Mouse (Mus musculus): Measurements from ENCODE around the gene Agap2.
A peak's percentile ranks its signal among the peaks of the same experiment; 100 is the strongest.

The Agap2 gene

DNA sequence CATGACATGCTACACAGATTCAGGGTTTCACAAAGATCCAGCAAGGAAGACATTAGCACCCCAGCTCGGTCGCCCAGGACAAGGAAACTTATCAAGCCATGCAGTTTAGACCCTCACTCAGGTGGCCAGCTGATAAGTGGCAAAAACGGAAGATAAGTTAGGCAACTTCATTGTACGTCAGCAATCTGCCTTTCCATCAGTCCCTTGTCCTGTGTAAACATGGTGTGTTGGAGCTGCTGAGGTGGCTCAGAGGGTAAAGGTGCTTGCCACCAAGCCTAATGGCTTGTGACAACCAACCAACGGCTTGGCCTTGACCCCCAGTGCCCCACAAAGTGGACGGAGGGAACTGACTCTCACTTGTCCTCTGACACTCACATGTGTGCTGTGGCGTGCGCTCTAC is 25.3 kb downstream of the Agap2 start:
- no peak for DNase-seq (ENCODE audit: low spot score in 2 of 2)

DNA sequence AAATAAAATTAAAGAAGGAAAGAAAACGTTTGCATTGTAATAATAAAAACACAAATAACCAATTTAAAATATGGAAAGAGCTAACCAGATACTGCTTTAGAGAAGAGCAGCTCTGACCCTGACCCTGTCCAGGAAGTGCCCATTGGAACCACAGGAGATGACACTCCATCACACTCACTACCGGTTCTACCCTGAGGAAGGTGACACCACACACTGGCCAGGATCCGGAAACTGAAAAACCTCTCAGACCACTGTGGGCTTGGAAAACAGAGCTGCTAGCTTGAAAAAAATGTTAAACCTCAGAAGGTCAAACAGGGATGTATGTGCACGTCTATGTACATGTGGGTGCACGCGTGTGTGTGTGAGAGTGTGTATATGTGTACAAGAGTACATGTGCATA is 26.1 kb downstream of the Agap2 start:
- DNase-seq (ENCODE audit: low spot score in 2 of 2) = no peak

DNA sequence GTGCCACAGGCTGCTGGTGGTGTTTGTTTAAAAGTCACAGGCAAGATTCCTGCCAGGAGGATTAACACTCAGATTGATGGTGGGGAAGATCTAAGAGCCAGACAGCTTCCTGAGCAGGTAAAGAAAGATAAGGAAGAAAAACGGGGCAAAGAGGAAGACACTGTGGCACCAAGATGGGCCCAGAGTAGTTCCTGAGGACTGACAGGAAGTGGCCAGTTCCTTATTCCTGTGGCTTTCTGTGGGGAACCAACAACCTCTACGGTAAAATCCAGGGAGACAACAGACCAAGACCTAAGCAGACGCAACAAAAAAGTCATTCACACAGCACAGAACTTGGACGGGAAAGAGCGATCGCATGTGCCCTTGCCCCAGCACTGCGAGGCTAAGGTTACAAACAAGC is 28.5 kb downstream of the Agap2 start:
- DNase-seq (ENCODE audit: low spot score in 2 of 2) = no peak

DNA sequence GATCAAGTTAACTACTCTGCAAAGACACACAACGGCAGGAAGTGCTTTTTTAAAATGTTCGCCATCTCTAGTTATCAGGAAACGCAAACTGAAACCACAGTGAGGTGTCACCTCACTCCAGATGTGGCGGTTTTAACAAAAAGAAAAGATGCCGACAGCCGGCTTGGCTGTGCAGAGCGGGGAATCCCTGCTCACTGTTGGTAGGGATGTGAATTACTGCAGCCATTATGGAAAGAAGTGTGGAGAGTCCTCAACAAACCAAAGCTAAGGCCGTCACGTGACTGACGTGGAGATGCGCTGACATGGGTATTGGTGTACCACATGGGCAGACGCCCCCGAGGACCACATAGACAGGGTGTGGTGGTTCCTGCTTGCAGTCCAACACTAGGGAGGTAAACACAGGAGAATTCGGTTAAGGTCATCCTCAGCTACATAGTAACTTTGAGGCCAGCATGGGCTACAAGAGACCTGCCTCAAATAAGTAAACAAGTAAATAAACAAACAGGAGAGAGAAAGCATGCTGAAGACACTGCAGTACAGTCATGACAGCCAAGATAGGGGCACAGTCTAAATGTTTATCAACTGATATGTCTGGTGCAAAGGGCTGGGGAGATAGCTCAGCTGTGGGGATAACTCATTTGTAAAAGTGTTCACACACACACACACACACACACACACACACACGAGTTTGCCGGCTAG is 32.6 kb downstream of the Agap2 start:
- no peak for DNase-seq (ENCODE audit: low spot score in 2 of 2)

DNA sequence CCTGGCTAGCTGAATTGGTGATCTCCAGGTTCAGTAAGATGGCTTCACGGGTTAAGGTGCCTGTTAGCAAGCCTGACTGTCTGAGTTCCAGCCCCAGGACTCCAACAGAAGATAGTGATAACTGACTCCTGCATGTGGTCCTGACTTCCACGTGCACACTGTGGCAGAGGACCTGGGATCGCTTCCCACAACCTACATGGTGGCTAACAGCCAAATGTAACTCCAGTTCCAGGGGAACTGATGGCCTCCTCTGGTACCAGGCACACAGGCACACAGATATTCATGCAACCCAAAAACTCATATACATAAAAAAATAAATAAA is 33.1 kb downstream of the Agap2 start:
- no peak for DNase-seq (ENCODE audit: low spot score in 2 of 2)

- DNase-seq (ENCODE audit: low spot score in 2 of 2) = no peak
These were observed 36.2 kb downstream of the Agap2 start for GRCm38 (mm10) chr10:127111001-127111887.

DNA sequence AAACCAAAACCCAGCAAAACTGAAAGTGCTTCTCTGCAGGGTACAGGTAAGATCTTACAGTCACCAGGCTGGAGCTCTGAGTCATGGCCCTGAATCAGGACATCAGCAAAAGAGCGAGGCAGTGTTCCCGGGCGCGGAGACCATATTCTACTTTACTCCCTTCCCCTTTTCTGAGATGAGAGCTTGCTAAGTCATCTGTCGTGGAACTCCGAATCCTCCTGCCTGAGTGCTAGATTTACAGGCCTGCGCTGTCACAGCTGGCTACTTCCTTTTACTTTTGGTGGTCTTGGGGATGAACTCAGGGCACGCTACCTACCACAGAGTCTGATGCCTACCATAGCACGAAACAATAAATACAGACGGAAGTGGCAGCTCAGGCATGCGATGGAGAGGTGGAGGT is 39.3 kb downstream of the Agap2 start:
- DNase-seq (ENCODE audit: low spot score in 2 of 2) = no peak

DNA sequence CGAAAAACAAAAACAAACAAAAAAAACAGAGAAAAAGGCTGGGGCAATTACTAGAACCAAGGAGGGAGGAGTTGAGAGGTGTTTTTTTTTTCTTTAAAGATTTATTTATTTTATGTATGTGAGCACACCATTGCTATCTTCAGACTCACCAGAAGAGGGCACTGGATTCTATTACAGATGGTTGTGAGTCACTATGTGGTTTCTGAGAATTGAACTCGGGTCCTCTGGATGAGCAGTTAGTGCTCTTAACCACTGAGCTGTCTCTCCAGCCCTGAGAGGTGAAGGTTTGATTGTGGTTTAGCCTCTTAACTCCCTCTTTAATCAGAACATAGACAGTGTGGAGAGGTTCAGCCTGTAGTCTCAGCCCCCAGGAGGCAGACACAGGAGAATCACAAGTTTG is 40.0 kb downstream of the Agap2 start:
- DNase-seq (ENCODE audit: low spot score in 2 of 2) = no peak

- DNase-seq (ENCODE audit: low spot score in 2 of 2) = no peak
These were observed 43.4 kb downstream of the Agap2 start for GRCm38 (mm10) chr10:127118470-127118869.

- no peak for DNase-seq (ENCODE audit: low spot score in 2 of 2)
These were observed 44.1 kb downstream of the Agap2 start for GRCm38 (mm10) chr10:127119229-127119628.

DNA sequence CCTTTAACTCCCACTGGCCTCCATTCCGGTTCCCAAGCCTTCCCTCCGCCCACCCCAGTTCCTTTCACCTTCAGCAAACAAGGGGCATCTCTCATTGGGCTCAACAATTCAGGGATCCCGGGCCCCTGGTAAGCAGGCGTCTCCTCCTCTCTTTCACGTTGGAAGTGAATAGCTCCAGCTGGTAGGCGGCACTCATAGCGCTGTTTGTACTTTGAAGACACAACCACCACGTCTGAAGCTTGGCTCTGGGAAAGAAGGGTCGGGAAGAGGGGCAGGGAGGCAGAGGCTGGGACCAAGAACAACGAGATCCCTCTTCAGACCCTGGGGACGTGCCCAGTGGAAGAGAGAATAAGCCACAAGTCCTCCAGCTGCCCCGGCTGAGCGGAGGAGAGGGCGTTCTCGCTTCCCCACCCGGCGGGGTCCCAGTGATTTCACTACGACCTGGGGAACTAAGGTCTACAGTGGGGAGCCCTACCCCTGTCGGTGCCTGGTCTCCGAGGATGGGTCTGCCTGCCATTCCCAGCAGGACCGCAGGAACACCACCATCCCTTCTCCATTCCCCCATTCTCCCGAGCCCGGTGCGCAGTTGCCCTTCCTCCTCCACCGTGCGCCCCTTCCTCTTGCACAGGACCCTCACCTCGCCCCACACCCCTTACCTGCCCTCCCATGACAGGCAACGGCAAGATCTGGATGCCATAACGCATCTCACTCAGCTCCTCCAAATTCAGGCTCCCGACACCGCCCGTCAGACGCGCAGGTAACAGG is 45.4 kb downstream of the Agap2 start:
- DNase-seq (ENCODE audit: low spot score in 2 of 2) = no peak

GRCm38 (mm10) chr10:127121066-127121477 is 46.0 kb downstream of the Agap2 start, which contains the start of gene Os9:
Gene Os9 (minus strand): TSS chr10:127121131.
- DNase-seq (ENCODE audit: low spot score in 2 of 2) = peak; percentile 94 to 97

- no peak for DNase-seq (ENCODE audit: low spot score in 2 of 2)
These were observed 46.9 kb downstream of the Agap2 start for GRCm38 (mm10) chr10:127122018-127122417.

GRCm38 (mm10) chr10:127122784-127123435 is 47.8 kb downstream of the Agap2 start:
- DNase-seq (ENCODE audit: low spot score in 2 of 2) = no peak

GRCm38 (mm10) chr10:127123436-127123805 is 48.3 kb downstream of the Agap2 start:
- DNase-seq (ENCODE audit: low spot score in 2 of 2) = peak; percentile 51 to 62

DNA sequence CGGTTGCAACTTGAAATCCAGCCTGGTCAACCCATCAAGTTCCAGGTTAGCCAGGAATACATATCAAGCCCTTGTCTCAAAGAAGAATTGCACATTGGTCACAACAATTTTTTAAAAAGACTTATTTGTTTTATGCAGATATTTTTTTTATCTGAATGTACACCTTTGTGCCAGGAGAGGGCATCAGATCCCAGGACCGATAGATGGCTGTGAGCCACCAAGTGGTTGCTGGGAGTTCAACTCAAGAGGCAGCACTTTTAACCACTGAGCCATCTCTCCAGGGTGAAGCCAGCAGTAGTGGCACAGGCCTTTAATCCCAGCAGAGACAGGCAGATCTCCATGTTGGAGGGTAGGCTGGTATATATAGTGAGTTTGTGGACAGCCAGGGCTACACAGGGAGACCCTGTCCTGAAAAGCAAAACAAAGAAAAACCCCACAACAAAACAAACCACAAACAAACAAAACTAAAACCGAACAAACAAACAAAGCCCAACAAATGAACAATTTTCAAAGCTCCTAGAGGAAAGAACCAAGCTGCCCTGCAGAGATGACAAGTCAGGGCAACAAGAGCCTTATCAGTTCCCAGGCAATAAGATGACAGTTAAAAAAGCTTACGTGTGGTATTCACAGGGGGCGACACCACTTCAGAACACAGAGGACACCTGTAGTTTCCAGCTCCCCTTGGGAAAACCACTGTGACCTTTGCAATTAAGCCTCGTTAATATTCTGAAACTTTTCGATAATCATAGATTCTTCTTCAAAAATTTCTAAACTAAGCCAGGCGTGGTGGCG is 50.3 kb downstream of the Agap2 start:
- DNase-seq (ENCODE audit: low spot score in 2 of 2) = peak in 1 of 2 experiments; percentile 22

DNA sequence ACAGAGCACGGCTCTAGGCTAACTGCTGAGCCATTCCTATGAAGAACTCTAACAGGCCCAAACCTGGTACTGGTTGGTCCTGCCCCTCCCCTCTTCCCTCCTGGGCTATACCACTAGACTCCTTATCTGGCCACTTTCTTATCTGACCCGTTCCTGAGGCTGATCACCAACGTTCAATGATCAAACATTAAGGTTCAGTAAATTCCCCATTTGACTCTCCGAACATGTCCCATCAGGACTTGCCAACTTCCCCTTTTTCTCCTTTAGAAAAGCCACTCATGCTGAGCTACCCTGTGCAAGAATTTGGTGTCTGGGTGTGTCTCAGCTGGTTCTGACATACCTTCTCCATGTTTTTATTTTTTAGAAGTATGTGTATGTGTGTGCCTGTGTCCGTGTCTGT is 51.5 kb downstream of the Agap2 start:
- no peak for DNase-seq (ENCODE audit: low spot score in 2 of 2)

DNA sequence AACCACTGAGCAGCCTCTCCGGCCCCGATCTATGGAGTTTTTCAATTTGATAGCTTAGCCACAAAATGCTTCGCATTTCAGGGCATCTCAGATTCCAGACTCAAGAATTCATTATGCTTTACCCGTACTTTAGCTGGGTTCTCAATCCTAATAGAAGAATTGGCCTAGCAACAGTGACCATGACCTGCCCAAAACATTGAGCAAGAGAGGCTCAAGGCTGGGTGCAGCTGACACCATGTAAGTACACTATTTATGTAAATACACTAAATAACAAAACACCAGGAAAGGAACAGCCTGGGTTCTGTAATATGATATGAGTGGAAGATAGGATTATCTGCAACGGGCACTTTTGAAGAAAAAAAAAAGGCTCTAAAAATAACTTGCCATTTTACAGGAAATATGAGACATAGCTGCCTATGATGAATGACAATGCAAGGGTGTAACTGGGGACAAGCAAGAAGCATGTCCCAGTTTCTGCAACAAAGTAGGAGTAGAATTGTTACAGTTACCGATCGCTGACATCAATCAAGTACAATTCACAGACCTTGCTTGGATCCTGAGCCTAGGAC is 52.7 kb downstream of the Agap2 start:
- DNase-seq (ENCODE audit: low spot score in 2 of 2) = no peak

- no peak for DNase-seq (ENCODE audit: low spot score in 2 of 2)
These were observed 54.3 kb downstream of the Agap2 start for GRCm38 (mm10) chr10:127129431-127129830.

GRCm38 (mm10) chr10:127132469-127132868 is 57.4 kb downstream of the Agap2 start:
- no peak for DNase-seq (ENCODE audit: low spot score in 2 of 2)

Measured in urinary bladder, postnatal 36 days (tissue).